Mouse (Mus musculus): ENCODE results near the gene Scgb2a2. TPM values are rescaled to one million over a fixed set of nuclear protein-coding genes. Genes with fewer than 3 reads are reported as not detected.
"Not testable (repeated sequence)": the region's sequence is repeated elsewhere in the genome, so short reads cannot be mapped to it uniquely, and the experiment has no call there.

Gene Scgb2a2
- total RNA-seq (2021), result not detected

- no peak for DNase-seq (ENCODE audit: extremely low spot score in 1 of 2, low spot score in 1 of 2)
Measured at GRCm38 (mm10) chr19:9847262-9847661, at the start of gene Scgb2a2. Gene Scgb2a2, plus strand, starts transcription at chr19:9847562.

DNA sequence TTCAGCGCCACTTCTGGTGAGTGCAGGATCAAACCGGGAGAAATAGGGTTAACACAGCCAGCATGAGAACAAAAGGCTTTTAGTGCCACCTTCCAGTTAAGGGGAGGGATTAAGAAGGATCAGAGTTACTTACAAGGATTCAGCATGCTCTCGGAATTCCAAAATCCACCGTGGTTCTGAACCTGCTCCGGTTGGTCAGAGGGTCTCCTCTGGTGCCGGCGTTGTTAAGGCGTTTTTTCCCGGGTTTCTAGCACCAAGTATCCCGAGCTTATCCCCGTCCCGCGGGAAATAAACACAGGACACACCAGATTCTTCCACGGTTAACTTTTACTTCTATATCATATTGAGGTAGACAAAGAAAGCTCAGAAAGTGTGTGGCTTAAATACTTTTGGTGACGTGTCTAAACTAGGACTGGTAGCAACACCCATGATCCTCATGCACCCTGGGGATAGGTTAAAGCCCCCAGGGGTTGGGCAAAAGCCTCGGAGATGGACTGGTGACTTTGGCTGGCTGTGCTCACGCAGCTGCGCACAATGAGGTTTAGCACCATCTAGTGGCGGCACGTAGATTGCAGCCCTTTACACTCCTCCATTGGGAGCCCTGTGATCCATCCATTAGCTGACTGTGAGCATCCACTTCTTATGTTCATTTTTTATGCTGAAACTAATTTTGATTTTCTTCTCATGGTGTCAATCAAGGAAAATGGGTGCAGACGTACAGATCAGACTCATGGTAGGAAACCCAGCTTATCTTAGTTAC is 10.6 kb upstream of the Scgb2a2 start:
- DNase-seq (ENCODE audit: extremely low spot score in 1 of 2, low spot score in 1 of 2), result peak; percentile 25 to 64

DNA sequence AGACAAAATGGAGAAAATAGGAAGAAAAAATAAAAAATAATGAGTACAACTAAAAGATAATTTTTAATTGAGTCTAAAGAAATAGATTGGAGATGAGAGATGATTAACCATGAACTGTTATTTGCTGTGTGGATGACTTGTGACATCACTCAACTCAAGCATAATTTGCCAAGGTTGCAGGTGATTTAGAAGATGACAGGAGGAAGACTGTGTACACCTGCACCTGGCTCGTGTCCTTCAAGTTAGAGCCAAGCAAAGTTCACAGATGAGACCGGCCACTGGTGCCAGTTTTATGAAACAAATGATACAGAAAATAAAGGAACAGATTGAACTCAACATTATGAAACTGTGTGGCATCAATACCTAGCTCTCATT is 10.0 kb upstream of the Scgb2a2 start:
- no peak for DNase-seq (ENCODE audit: extremely low spot score in 1 of 2, low spot score in 1 of 2)

GRCm38 (mm10) chr19:9849368-9850075 is 2.2 kb downstream of the Scgb2a2 start:
- DNase-seq (ENCODE audit: extremely low spot score in 1 of 2, low spot score in 1 of 2), result not testable (repeated sequence)

DNA sequence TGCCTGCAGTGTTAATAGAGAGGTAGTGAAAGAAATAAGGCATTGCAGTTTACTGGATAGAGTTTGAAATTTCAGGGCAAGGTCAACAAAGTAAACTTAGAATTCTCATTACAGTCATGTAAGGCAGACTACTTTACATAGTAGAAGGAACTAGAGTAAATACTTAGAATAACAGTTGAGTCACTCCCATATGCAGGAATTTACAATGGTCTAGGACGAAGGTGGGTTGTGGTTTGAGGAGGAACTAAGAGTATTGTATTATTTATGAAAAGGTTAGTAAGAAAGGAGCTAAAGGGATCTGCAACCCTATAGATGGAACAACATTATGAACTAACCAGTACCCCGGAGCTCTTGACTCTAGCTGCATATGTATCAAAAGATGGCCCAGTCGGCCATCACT is 13.5 kb downstream of the Scgb2a2 start:
- DNase-seq (ENCODE audit: extremely low spot score in 1 of 2, low spot score in 1 of 2), result not testable (repeated sequence)

DNA sequence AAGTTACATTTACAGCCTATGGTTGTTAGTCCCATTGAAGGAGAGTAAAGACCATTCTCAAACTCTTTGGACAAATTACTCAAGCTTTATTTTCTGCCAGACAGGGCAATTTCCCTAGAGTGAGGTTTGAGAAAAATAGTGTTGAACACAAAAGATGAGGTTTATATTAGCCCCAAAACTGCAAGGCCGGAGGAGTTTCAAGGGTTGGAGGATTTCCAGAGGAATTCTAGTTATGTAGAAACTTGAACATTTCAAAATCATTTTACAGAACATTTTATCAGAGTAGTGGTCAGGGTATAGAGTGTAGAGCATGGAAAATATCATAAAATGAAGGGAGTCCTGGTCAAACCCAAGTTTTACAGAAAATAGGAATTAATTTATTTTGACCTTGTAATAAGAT is 17.5 kb downstream of the Scgb2a2 start:
- no peak for DNase-seq (ENCODE audit: extremely low spot score in 1 of 2, low spot score in 1 of 2)

DNA sequence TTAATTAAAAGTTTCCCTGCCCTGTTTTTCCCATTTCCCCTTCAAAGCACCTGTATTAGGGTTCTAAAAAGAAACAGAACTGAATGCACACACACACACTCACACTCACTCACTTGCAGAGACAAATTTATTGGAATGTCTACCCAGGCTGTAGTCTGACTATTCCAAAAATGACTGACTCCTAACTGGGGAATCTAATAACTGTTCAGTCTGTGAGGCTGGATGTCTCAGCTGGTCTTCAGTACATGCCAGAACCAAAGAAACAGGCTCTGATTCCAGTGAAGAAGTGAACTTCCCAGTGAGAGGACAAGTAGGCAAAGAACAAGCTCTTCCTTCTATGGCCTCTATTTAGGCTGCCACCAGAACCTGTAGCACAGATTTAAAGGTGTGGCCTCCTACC is 18.1 kb downstream of the Scgb2a2 start:
- no peak for DNase-seq (ENCODE audit: extremely low spot score in 1 of 2, low spot score in 1 of 2)

- DNase-seq (ENCODE audit: extremely low spot score in 1 of 2, low spot score in 1 of 2), result no peak
Measured at GRCm38 (mm10) chr19:9878186-9878835, 30.9 kb downstream of the Scgb2a2 start.

DNA sequence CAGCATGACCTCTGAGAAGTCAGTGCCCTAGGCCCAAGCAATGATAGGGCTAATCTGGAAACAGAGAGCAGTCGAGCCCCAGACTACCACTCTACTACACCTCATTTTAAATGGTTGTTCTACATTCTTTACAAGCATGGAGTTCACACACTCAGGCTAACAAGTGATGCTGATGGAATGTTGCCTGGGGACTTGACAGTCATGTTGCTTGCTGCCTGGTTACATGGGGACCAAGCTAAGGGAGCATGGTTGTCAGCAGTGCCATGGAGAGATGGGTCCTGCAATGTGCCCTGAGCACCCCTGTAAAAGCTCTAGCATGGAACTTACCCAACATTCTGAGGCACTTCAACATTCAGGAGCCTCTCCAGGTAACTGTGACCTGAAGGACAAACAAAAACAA is 39.0 kb downstream of the Scgb2a2 start:
- DNase-seq (ENCODE audit: extremely low spot score in 1 of 2, low spot score in 1 of 2), result no peak

GRCm38 (mm10) chr19:9886771-9887170 is 39.4 kb downstream of the Scgb2a2 start:
- DNase-seq (ENCODE audit: extremely low spot score in 1 of 2, low spot score in 1 of 2), result no peak

DNA sequence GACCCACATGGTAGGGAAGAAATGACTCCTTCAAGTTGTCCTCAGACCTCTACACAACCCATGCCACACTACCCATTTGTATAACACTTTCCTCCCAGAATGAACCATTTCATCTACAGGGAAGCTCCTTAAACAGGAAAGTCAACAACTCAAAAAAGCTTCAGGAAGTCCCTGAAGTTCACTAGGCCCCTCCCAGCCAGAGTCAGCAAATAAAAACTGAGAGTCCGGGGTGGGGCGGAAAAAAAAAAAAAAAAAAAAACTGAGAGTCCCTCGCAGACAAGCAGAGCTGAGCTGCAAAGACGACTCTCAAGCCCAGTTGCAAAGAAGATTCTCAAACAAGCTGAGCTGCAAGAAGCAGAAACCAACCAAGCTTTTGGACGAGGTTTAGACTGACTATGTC is 48.7 kb downstream of the Scgb2a2 start:
- no peak for DNase-seq (ENCODE audit: extremely low spot score in 1 of 2, low spot score in 1 of 2)

GRCm38 (mm10) chr19:9898339-9899066 is 51.1 kb downstream of the Scgb2a2 start:
- DNase-seq (ENCODE audit: extremely low spot score in 1 of 2, low spot score in 1 of 2), result no peak

GRCm38 (mm10) chr19:9899072-9899779 is 51.9 kb downstream of the Scgb2a2 start, which contains the start of gene Incenp:
Gene Incenp, minus strand, starts transcription at chr19:9899551.
- DNase-seq (ENCODE audit: extremely low spot score in 1 of 2, low spot score in 1 of 2), result peak; percentile 75 to 79

DNA sequence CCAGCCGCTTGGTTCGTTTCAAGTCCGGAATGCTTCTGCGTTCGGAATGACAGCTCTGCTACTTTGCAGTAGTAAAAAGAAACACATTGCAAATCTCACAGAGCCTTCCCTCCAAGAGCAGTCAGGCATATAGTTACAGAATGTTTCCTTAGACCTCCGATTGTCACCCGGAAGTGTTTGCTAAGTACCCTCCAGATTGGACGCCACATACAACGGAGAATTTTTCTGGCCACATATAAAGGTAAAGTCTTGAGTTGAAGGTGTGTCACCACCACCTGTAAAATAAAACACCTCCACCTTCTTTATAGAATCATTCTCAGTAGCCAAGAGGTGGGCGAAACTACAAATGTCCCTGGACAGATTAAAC is 52.4 kb downstream of the Scgb2a2 start:
- no peak for DNase-seq (ENCODE audit: extremely low spot score in 1 of 2, low spot score in 1 of 2)

GRCm38 (mm10) chr19:9900696-9901095 is 53.3 kb downstream of the Scgb2a2 start:
- not testable (repeated sequence) for DNase-seq (ENCODE audit: extremely low spot score in 1 of 2, low spot score in 1 of 2)

Small RNA genes within 50 kb of the gene (microRNA-seq; reads per million reads assigned to microRNA genes)
- gene Gm22369, result 0 reads per million in 2 experiments

Other genes with a start within 250 kb of the Scgb2a2 start
- gene Incenp, start 52.0 kb downstream of the Scgb2a2 start, total RNA-seq (2021), result 10 to 100 TPM; 13.2 to 14.8 TPM
- gene Fth1, start 133.0 kb downstream of the Scgb2a2 start, total RNA-seq (2021), result 1,000 to 10,000 TPM; 2,794 to 3,082 TPM
- gene Best1, start 154.1 kb downstream of the Scgb2a2 start, total RNA-seq (2021), result under 1 TPM; 0.85 to 0.96 TPM
- gene Rab3il1, start 154.1 kb downstream of the Scgb2a2 start, total RNA-seq (2021), result 1 to 10 TPM; 9.3 TPM
- gene Fads3, start 194.0 kb downstream of the Scgb2a2 start, total RNA-seq (2021), result 10 to 100 TPM; 26.3 to 27.9 TPM

Measured in layer of hippocampus, postnatal 25 days (tissue).